Mouse (Mus musculus) gonadal fat pad, adult 2 months (tissue): ENCODE results near the gene Slamf8. TPM values are rescaled to one million over a fixed set of nuclear protein-coding genes. Genes with fewer than 3 reads are reported as not detected.

Source experiments
- DNase-seq: peaks from one replicate; pipeline ENCODE4 v3.0.0-alpha.2; 2012; ENCODE audit warnings: low read depth
- polyA plus RNA-seq: library from polyadenylated mRNA; depleted of rRNA; stranded (reverse); fragments of >200 nt; gene quantifications from 2 replicates; pipeline ENCODE4 v1.2.3, GENCODE M21; 2012

Gene Slamf8
- polyA plus RNA-seq, 1 experiment = 2.4 TPM

- DNase-seq = no peak
These were observed 3.6 kb upstream of the Slamf8 start for GRCm38 (mm10) chr1:172593956-172594355.

GRCm38 (mm10) chr1:172593321-172593720 is 3.0 kb upstream of the Slamf8 start:
- no peak for DNase-seq

- DNase-seq = no peak
These were observed 4.5 kb downstream of the Slamf8 start for GRCm38 (mm10) chr1:172585612-172586567.

- no peak for DNase-seq
These were observed 5.3 kb downstream of the Slamf8 start for GRCm38 (mm10) chr1:172585026-172585425.

GRCm38 (mm10) chr1:172584271-172584670 is 6.1 kb downstream of the Slamf8 start:
- DNase-seq = no peak

- no peak for DNase-seq
These were observed 7.9 kb downstream of the Slamf8 start for GRCm38 (mm10) chr1:172582436-172582835.

- DNase-seq = no peak
These were observed 10.3 kb downstream of the Slamf8 start for GRCm38 (mm10) chr1:172580116-172580515.

- DNase-seq = no peak
These were observed 22.6 kb downstream of the Slamf8 start for GRCm38 (mm10) chr1:172567758-172568157.

- DNase-seq = no peak
These were observed 24.2 kb downstream of the Slamf8 start for GRCm38 (mm10) chr1:172566131-172566530.

GRCm38 (mm10) chr1:172563465-172563828 is 26.9 kb downstream of the Slamf8 start:
- DNase-seq = no peak

GRCm38 (mm10) chr1:172562641-172563464 is 27.5 kb downstream of the Slamf8 start:
- DNase-seq = no peak

GRCm38 (mm10) chr1:172555638-172556037 is 34.7 kb downstream of the Slamf8 start, which contains the start of gene Vsig8:
Vsig8 (plus strand) TSS chr1:172555938.
- DNase-seq = no peak

GRCm38 (mm10) chr1:172552623-172553022 is 37.7 kb downstream of the Slamf8 start:
- DNase-seq = no peak

- DNase-seq = no peak
These were observed 39.4 kb downstream of the Slamf8 start for GRCm38 (mm10) chr1:172551009-172551408.

GRCm38 (mm10) chr1:172550551-172550951 is 39.8 kb downstream of the Slamf8 start:
- no peak for DNase-seq

- DNase-seq = no peak
These were observed 40.7 kb downstream of the Slamf8 start for GRCm38 (mm10) chr1:172549717-172550116.

- no peak for DNase-seq
These were observed 41.1 kb downstream of the Slamf8 start for GRCm38 (mm10) chr1:172549314-172549713.

- no peak for DNase-seq
These were observed 41.9 kb downstream of the Slamf8 start for GRCm38 (mm10) chr1:172548501-172548900.

GRCm38 (mm10) chr1:172546062-172546461 is 44.3 kb downstream of the Slamf8 start:
- no peak for DNase-seq

GRCm38 (mm10) chr1:172540283-172540820 is 50.0 kb downstream of the Slamf8 start:
- DNase-seq = no peak

- no peak for DNase-seq
These were observed 50.5 kb downstream of the Slamf8 start for GRCm38 (mm10) chr1:172539827-172540226.

- no peak for DNase-seq
These were observed 55.3 kb downstream of the Slamf8 start for GRCm38 (mm10) chr1:172535116-172535515.
